Mouse (Mus musculus): Measurements from ENCODE around the gene Kirrel2.

DNA sequence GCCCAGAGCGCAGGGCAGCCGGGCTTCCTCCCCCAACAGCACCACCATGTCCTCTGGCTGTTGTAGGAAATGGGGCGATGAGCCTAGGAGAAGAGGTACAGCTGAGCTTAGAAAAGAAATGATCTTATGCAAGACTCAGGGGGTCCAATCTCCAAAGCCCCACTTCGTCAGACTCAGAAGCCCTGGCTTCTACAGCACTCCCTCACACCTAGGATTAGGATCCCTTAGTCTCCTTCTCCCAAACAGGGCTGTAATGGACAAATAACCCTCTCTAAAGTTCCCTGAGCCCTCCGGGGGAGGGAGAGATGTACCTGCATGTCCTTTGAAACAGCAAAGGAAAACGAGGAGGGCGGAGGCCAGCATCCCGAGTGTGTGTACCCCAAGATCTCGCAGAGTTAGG is 1.0 kb downstream of the Kirrel2 start:
- TF ChIP-seq CTCF (IDR thresholded peaks at IDR 0.05; ENCODE audit: low read depth, low read length): no peak
- TF ChIP-seq GATA1 (IDR thresholded peaks at IDR 0.05; ENCODE audit: borderline replicate concordance, low read length): no peak
- TF ChIP-seq TAL1 (conservative IDR thresholded peaks at IDR 0.05; ENCODE audit: low read depth, low read length): no peak
- TF ChIP-seq POLR2AphosphoS5 (IDR thresholded peaks at IDR 0.05; ENCODE audit: insufficient replicate concordance, low read depth, low read length): no peak
